Mouse (Mus musculus) heart, postnatal 0 days (tissue): Measurements from ENCODE around the gene Usp4.

Source experiments
- CTCF ChIP-seq: IDR thresholded peaks from 2 replicates; pipeline ENCODE4 v1.5.1; 2016; ENCODE audit warnings: antibody characterized with exemption, control low read depth, low read depth
- EP300 ChIP-seq: IDR thresholded peaks from 2 replicates; pipeline ENCODE4 v1.6.1; 2016; ENCODE audit warnings: antibody characterized with exemption, low read depth

DNA sequence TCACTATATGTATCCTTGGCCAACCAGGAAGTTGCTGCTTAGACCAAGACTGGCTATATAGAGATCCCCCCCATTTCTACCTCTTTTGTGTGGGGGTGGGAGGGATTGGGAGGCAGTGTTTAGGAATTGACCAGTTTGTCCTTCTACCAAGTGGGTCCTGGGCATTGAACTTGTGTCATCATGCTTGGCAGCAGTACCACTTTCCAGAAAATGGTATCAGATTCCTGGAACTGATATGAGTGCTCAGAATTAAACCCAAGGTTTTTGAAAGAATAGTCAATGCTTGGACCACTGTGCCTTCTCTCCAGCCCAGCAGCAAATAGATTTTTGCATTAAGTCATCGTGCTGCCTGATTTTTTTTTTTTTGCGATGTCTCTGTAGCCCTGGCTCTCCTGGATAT lies 21.8 kb upstream of the Usp4 start:
- TF ChIP-seq CTCF (no peak), EP300 (no peak)
